Mouse (Mus musculus) A20 (cell line): ENCODE measurements around the gene Pir.

Source experiments
- DNase-seq: peaks from one replicate; pipeline ENCODE4 v3.0.0-alpha.2; 2011; ENCODE audit warnings: low read depth, low spot score

Pir gene

GRCm38 (mm10) chrX:164269285-164269761, at the start of gene Pir:
TSS of gene Pir (plus strand) at chrX:164269371.
- DNase-seq = no peak

GRCm38 (mm10) chrX:164221989-164222388, 47.2 kb upstream of the Pir start:
- peak; percentile 19 for DNase-seq

- DNase-seq = no peak
Measured at GRCm38 (mm10) chrX:164233380-164233779, 35.8 kb upstream of the Pir start.

- no peak for DNase-seq
Measured at GRCm38 (mm10) chrX:164245714-164246113, 23.5 kb upstream of the Pir start.

GRCm38 (mm10) chrX:164246722-164247121, 22.4 kb upstream of the Pir start:
- DNase-seq = no peak

- no peak for DNase-seq
Measured at GRCm38 (mm10) chrX:164256527-164256926, 12.6 kb upstream of the Pir start.

GRCm38 (mm10) chrX:164258057-164258456, 11.1 kb upstream of the Pir start, which contains the start of gene Bmx:
TSS of gene Bmx (minus strand) at chrX:164258193.
- DNase-seq = no peak

- no peak for DNase-seq
Measured at GRCm38 (mm10) chrX:164258662-164259061, 10.5 kb upstream of the Pir start.

- no peak for DNase-seq
Measured at GRCm38 (mm10) chrX:164262286-164262685, 6.9 kb upstream of the Pir start.

GRCm38 (mm10) chrX:164264861-164265260, 4.3 kb upstream of the Pir start:
- DNase-seq = no peak

GRCm38 (mm10) chrX:164270603-164271002, 1.4 kb downstream of the Pir start:
- no peak for DNase-seq

- no peak for DNase-seq
Measured at GRCm38 (mm10) chrX:164275536-164275935, 6.4 kb downstream of the Pir start.

- no peak for DNase-seq
Measured at GRCm38 (mm10) chrX:164280918-164281647, 11.9 kb downstream of the Pir start.

- DNase-seq = no peak
Measured at GRCm38 (mm10) chrX:164283808-164284207, 14.6 kb downstream of the Pir start.

- peak; percentile 40 for DNase-seq
Measured at GRCm38 (mm10) chrX:164287077-164287476, 17.9 kb downstream of the Pir start.

- no peak for DNase-seq
Measured at GRCm38 (mm10) chrX:164291147-164291546, 22.0 kb downstream of the Pir start.

- no peak for DNase-seq
Measured at GRCm38 (mm10) chrX:164306250-164306649, 37.1 kb downstream of the Pir start.

GRCm38 (mm10) chrX:164313876-164314275, 44.7 kb downstream of the Pir start:
- DNase-seq = no peak

GRCm38 (mm10) chrX:164318554-164318953, 49.4 kb downstream of the Pir start:
- no peak for DNase-seq

GRCm38 (mm10) chrX:164320031-164320430, 50.9 kb downstream of the Pir start:
- DNase-seq = no peak

- DNase-seq = no peak
Measured at GRCm38 (mm10) chrX:164322492-164322891, 53.3 kb downstream of the Pir start.

GRCm38 (mm10) chrX:164323391-164323913, 54.3 kb downstream of the Pir start:
- DNase-seq = no peak

- no peak for DNase-seq
Measured at GRCm38 (mm10) chrX:164330351-164330750, 61.2 kb downstream of the Pir start.
